Comparison of ENCODE assay signal across 10 mouse cellular contexts in the genomic region with DNA sequence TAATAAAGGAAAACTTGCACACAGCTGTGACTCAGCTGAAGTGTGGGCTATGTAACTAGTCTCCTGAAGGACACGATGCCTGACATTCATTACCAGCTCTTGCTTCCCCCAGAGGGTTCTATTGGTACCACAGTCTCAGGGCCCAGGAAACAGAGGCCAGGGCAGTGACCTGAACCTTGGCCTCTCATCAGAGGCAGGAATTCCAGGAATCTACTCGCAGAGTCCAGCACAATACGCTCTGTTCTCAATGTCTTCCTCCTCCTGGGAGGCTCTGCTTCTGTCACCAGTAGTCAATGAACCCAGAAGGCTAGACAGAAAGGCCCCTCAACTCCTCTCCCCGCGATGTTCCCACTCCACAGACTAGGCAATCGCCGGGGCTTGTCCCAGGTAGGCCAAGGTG.
A peak's percentile ranks its signal among the peaks of the same experiment; 100 is the strongest.
DNase-seq lines count a peak whose midpoint lies in the region; ATAC-seq and TF ChIP-seq lines count a peak whose summit lies in the region.
"Had no signal": no experiment of that assay in that cellular context is flagged by ENCODE, and none has a peak within 500 bp of the region (broad histone marks: within the 10 kb centered on the region; RNA-seq: fewer than 3 reads in every experiment).

No protein-coding gene starts in this region.

- no peak for ATAC-seq in lung, embryonic 14.5 days (ENCODE audit: insufficient read depth)

- H3K9ac ChIP-seq in lung, embryonic 14.5 days: no peak overlapping the region
- H3K9ac ChIP-seq: embryonic facial prominence, embryonic 13.5 days; neural tube, embryonic 13.5 days had no signal

- H3K27ac ChIP-seq in lung, embryonic 14.5 days (ENCODE audit: low read depth): no peak overlapping the region
- H3K27ac ChIP-seq: embryonic facial prominence, embryonic 13.5 days; neural tube, embryonic 13.5 days had no signal

- H3K4me2 ChIP-seq in lung, embryonic 14.5 days: no peak overlapping the region
- H3K4me2 ChIP-seq: embryonic facial prominence, embryonic 13.5 days; neural tube, embryonic 13.5 days had no signal

- WGBS in lung, embryonic 14.5 days: 46% methylated on average over 7 of the region's 7 CpGs

- peak; percentile 78 for DNase-seq in adrenal gland, adult 8-10 months
- no peak for DNase-seq in adrenal gland, postnatal 4 days (ENCODE audit: low spot score in 2 of 2)
- peak; percentile 71 for DNase-seq in Muller cell, postnatal 12 days (ENCODE audit: inconsistent ontology term)
- peak; percentile 84 for DNase-seq in kidney, adult 11 months
- DNase-seq in lung, embryonic 14.5 days: peak; percentile 31
- DNase-seq in layer of hippocampus, adult 9-10 months (ENCODE audit: low spot score): no peak
- no peak for DNase-seq in spleen, postnatal 10 days (ENCODE audit: low spot score in 2 of 2)
- no peak for DNase-seq in cerebellum, adult 9-10 months

- no peaks in the 10 kb centered on the region for H3K9me3 ChIP-seq in lung, embryonic 14.5 days (ENCODE audit: low read depth, low read length)
- H3K9me3 ChIP-seq: embryonic facial prominence, embryonic 13.5 days; neural tube, embryonic 13.5 days had no signal

- no peak overlapping the region for H3K4me3 ChIP-seq in lung, embryonic 14.5 days (ENCODE audit: low read depth, low read length)
- H3K4me3 ChIP-seq: embryonic facial prominence, embryonic 13.5 days; neural tube, embryonic 13.5 days had no signal

- no peak for TF ChIP-seq CTCF in lung, embryonic 14.5 days (IDR thresholded peaks at IDR 0.05; ENCODE audit: low read depth)

- H3K4me1 ChIP-seq in lung, embryonic 14.5 days (ENCODE audit: insufficient read depth): 0 out of 2 replicates have a peak, but pooled peaks cover 4% of the 10 kb centered on the region

- H3K36me3 ChIP-seq in lung, embryonic 14.5 days (ENCODE audit: insufficient read depth): no peaks in the 10 kb centered on the region
- H3K36me3 ChIP-seq: embryonic facial prominence, embryonic 13.5 days; neural tube, embryonic 13.5 days had no signal

- H3K27me3 ChIP-seq in lung, embryonic 14.5 days (ENCODE audit: insufficient read depth, low read length): no peaks in the 10 kb centered on the region
- H3K27me3 ChIP-seq: embryonic facial prominence, embryonic 13.5 days; neural tube, embryonic 13.5 days had no signal

Comparison
In these comparisons a context has a peak if more than half of its experiments do, and no peak if none do; other contexts are left out.
1. DNase-seq: peak in adrenal gland, adult 8-10 months (single experiment), Muller cell, postnatal 12 days (single experiment), kidney, adult 11 months (single experiment) and lung, embryonic 14.5 days (single experiment); none in adrenal gland, postnatal 4 days (0 of 2), layer of hippocampus, adult 9-10 months (single experiment), spleen, postnatal 10 days (0 of 2) and cerebellum, adult 9-10 months (single experiment).